In the genomic region with DNA sequence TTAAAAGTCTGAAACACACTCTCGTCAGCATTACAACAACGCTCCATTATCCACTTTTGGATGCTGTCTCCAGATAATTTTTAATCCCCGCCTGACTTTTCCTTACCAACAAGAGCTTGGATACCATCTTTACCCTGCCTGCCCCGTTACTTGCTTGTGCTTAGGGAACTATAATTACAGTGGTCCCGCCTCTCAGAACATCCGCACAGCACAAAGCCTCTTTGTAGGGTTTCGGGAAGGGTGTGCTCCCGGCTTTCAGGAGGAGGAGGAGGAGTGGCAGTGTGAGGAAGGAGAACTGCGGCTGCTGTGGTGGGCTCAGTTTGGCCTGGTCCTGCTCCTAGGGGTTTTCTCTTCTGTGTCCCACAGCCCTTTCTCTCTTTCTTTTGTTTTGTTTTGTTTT, we compare ENCODE assay signal across 12 mouse cellular contexts. TPM values are rescaled to one million over a fixed set of nuclear protein-coding genes. Genes with fewer than 3 reads are reported as not detected.
DNase-seq lines count a peak whose midpoint lies in the region; ATAC-seq and TF ChIP-seq lines count a peak whose summit lies in the region.
"Had no signal": no experiment of that assay in that cellular context is flagged by ENCODE, and none has a peak within 500 bp of the region (broad histone marks: within the 10 kb centered on the region; RNA-seq: fewer than 3 reads in every experiment).

No protein-coding gene starts in this region.

- WGBS in hindbrain, embryonic 11.5 days = 35% methylated on average over 9 of the region's 9 CpGs
- 20% methylated on average over 9 of the region's 9 CpGs for WGBS in hindbrain, embryonic 14.5 days
- 25% methylated on average over 9 of the region's 9 CpGs for WGBS in forebrain, embryonic 11.5 days
- 39% methylated on average over 9 of the region's 9 CpGs for whole genome bisulfite sequencing in limb, embryonic 14.5 days

- H3K4me1 ChIP-seq in hindbrain, embryonic 11.5 days (replicated peaks; ENCODE audit: control insufficient read depth, insufficient read depth, low read length) = 0 out of 2 replicates have a peak, but pooled peaks cover 4% of the 10 kb centered on the region
- H3K4me1 ChIP-seq in hindbrain, embryonic 14.5 days (replicated peaks; ENCODE audit: control insufficient read depth, insufficient read depth, low read length) = peaks cover 16% of the 10 kb centered on the region; the same call in 1 of the 2 replicates
- peaks cover 9% of the 10 kb centered on the region; the same call in 1 of the 2 replicates for H3K4me1 ChIP-seq in forebrain, embryonic 11.5 days (replicated peaks; ENCODE audit: control insufficient read depth, insufficient read depth, low read length)
- H3K4me1 ChIP-seq in limb, embryonic 14.5 days (ENCODE audit: control insufficient read depth, insufficient read depth, low read length) = peaks cover 6% of the 10 kb centered on the region

- no peaks in the 10 kb centered on the region for H3K27me3 ChIP-seq in hindbrain, embryonic 11.5 days (ENCODE audit: control insufficient read depth, insufficient read depth, low read length)
- H3K27me3 ChIP-seq in hindbrain, embryonic 14.5 days (ENCODE audit: control insufficient read depth, insufficient read depth, low read length) = no peaks in the 10 kb centered on the region
- no peaks in the 10 kb centered on the region for H3K27me3 ChIP-seq in forebrain, embryonic 11.5 days (ENCODE audit: control insufficient read depth, insufficient read depth, low read length)
- no peaks in the 10 kb centered on the region for H3K27me3 ChIP-seq in limb, embryonic 14.5 days (ENCODE audit: control insufficient read depth, insufficient read depth, low read length)

- no peak overlapping the region for H3K27ac ChIP-seq in hindbrain, embryonic 11.5 days (ENCODE audit: low read depth, low read length)
- H3K27ac ChIP-seq in hindbrain, embryonic 14.5 days = no peak overlapping the region
- no peak overlapping the region for H3K27ac ChIP-seq in forebrain, embryonic 11.5 days (ENCODE audit: low read depth, low read length)
- H3K27ac ChIP-seq in limb, embryonic 14.5 days (replicated peaks; ENCODE audit: low read depth, low read length) = no peak overlapping the region

- no peak overlapping the region for H3K9ac ChIP-seq in hindbrain, embryonic 11.5 days (ENCODE audit: low read depth, low read length)
- no peak overlapping the region for H3K9ac ChIP-seq in hindbrain, embryonic 14.5 days
- no peak overlapping the region for H3K9ac ChIP-seq in forebrain, embryonic 11.5 days (ENCODE audit: low read length)
- no peak overlapping the region for H3K9ac ChIP-seq in limb, embryonic 14.5 days (ENCODE audit: low read depth, low read length, severe bottlenecking)

- H3K9me3 ChIP-seq in hindbrain, embryonic 11.5 days (ENCODE audit: control insufficient read depth, low read length) = no peaks in the 10 kb centered on the region
- no peaks in the 10 kb centered on the region for H3K9me3 ChIP-seq in hindbrain, embryonic 14.5 days (ENCODE audit: control insufficient read depth, low read length)
- H3K9me3 ChIP-seq in forebrain, embryonic 11.5 days (ENCODE audit: control insufficient read depth, low read length) = no peaks in the 10 kb centered on the region
- no peaks in the 10 kb centered on the region for H3K9me3 ChIP-seq in limb, embryonic 14.5 days (ENCODE audit: control insufficient read depth, low read length)

- no peaks in the 10 kb centered on the region for H3K36me3 ChIP-seq in hindbrain, embryonic 11.5 days (ENCODE audit: control insufficient read depth, insufficient read depth, low read length)
- H3K36me3 ChIP-seq in hindbrain, embryonic 14.5 days (replicated peaks; ENCODE audit: control insufficient read depth, insufficient read depth) = no peaks in the 10 kb centered on the region
- H3K36me3 ChIP-seq in forebrain, embryonic 11.5 days (ENCODE audit: control insufficient read depth, insufficient read depth, low read length) = no peaks in the 10 kb centered on the region
- H3K36me3 ChIP-seq in limb, embryonic 14.5 days (ENCODE audit: control insufficient read depth, insufficient read depth, low read length) = no peaks in the 10 kb centered on the region

- H3K4me2 ChIP-seq in hindbrain, embryonic 11.5 days (replicated peaks; ENCODE audit: low read depth, low read length) = no peak overlapping the region
- H3K4me2 ChIP-seq in hindbrain, embryonic 14.5 days (replicated peaks) = no peak overlapping the region
- H3K4me2 ChIP-seq in forebrain, embryonic 11.5 days (ENCODE audit: low read depth, low read length, severe bottlenecking) = no peak overlapping the region
- H3K4me2 ChIP-seq in limb, embryonic 14.5 days (replicated peaks; ENCODE audit: low read depth, low read length, severe bottlenecking) = 0 out of 2 replicates have a peak overlapping the region, but pooled peaks have one; percentile 11

- ATAC-seq in hindbrain, embryonic 11.5 days (ENCODE audit: low FRiP score) = no peak
- ATAC-seq in hindbrain, embryonic 14.5 days (ENCODE audit: low FRiP score) = no peak; the same call in 1 of the 2 replicates
- ATAC-seq in forebrain, embryonic 11.5 days (replicated peaks; ENCODE audit: low FRiP score) = no peak
- ATAC-seq in limb, embryonic 14.5 days (ENCODE audit: low FRiP score, low read depth) = no peak
- ATAC-seq: lung, postnatal 0 days had no signal

- DNase-seq in hindbrain, embryonic 11.5 days (ENCODE audit: low spot score) = peak; percentile 31
- no peak for DNase-seq in hindbrain, embryonic 14.5 days (ENCODE audit: low spot score)
- DNase-seq in R1 (ENCODE audit: low read depth, low spot score) = peak; percentile 60
- DNase-seq in forebrain, embryonic 11.5 days (ENCODE audit: low spot score) = peak; percentile 63
- DNase-seq in limb, embryonic 14.5 days (ENCODE audit: low spot score) = no peak
- no peak for DNase-seq in cerebellum, adult 11-12 months
- no peak for DNase-seq in cerebellum, adult 11 months
- DNase-seq in urinary bladder, postnatal 25 days (ENCODE audit: low spot score) = no peak
- DNase-seq: adrenal gland, postnatal 14 days; B cell, adult 2 months; thymus, adult 18-20 months had no signal

- H3K4me3 ChIP-seq in hindbrain, embryonic 11.5 days (ENCODE audit: low read depth, low read length) = no peak overlapping the region
- H3K4me3 ChIP-seq in hindbrain, embryonic 14.5 days (replicated peaks; ENCODE audit: low read length) = no peak overlapping the region
- no peak overlapping the region for H3K4me3 ChIP-seq in forebrain, embryonic 11.5 days (ENCODE audit: low read depth, low read length)
- H3K4me3 ChIP-seq in limb, embryonic 14.5 days (replicated peaks; ENCODE audit: low read length) = no peak overlapping the region

- TF ChIP-seq POLR2A in limb, embryonic 14.5 days (IDR thresholded peaks at IDR 0.05; ENCODE audit: borderline replicate concordance, extremely low read depth, insufficient read depth, insufficient read length) = no peak

RNA-seq across cellular contexts. Expression of gene Rnf38, which starts 9.4 kb away (rescaled TPM):
- 56.0 and 57.0 TPM in 2 replicates for polyA plus RNA-seq in hindbrain, embryonic 11.5 days (2014; fragmentation: Nextera tagmentation; extraction: Ambion mirVana)
- 46.6 and 48.2 TPM in 2 replicates for polyA plus RNA-seq in hindbrain, embryonic 14.5 days (2014; fragmentation: Nextera tagmentation; extraction: Ambion mirVana)
- 58.4 and 60.3 TPM in 2 replicates for polyA plus RNA-seq in forebrain, embryonic 11.5 days (2014; fragmentation: Nextera tagmentation; extraction: Ambion mirVana)
- 107 and 164 TPM in 2 replicates for polyA plus RNA-seq in limb, embryonic 14.5 days (2012; rRNA removed)
- polyA plus RNA-seq in limb, embryonic 14.5 days (2014; fragmentation: Nextera tagmentation; extraction: Ambion mirVana) = 26.8 and 29.3 TPM in 2 replicates

Comparison
In these comparisons a context has a peak if more than half of its experiments do, and no peak if none do; other contexts are left out.
1. DNase-seq: peak in hindbrain, embryonic 11.5 days (single experiment), R1 (single experiment) and forebrain, embryonic 11.5 days (single experiment); none in hindbrain, embryonic 14.5 days (single experiment), limb, embryonic 14.5 days (single experiment), cerebellum, adult 11-12 months (single experiment), cerebellum, adult 11 months (single experiment) and urinary bladder, postnatal 25 days (single experiment).